Mouse (Mus musculus) brain, embryonic 18.5 days (tissue): Measurements from ENCODE around the gene Picalm.
A peak's percentile ranks its signal among the peaks of the same experiment; 100 is the strongest.

Source experiments
- DNase-seq: peaks from one replicate; pipeline ENCODE4 v3.0.0-alpha.2; 2012; ENCODE audit warnings: low read depth, low spot score

Picalm gene

DNA sequence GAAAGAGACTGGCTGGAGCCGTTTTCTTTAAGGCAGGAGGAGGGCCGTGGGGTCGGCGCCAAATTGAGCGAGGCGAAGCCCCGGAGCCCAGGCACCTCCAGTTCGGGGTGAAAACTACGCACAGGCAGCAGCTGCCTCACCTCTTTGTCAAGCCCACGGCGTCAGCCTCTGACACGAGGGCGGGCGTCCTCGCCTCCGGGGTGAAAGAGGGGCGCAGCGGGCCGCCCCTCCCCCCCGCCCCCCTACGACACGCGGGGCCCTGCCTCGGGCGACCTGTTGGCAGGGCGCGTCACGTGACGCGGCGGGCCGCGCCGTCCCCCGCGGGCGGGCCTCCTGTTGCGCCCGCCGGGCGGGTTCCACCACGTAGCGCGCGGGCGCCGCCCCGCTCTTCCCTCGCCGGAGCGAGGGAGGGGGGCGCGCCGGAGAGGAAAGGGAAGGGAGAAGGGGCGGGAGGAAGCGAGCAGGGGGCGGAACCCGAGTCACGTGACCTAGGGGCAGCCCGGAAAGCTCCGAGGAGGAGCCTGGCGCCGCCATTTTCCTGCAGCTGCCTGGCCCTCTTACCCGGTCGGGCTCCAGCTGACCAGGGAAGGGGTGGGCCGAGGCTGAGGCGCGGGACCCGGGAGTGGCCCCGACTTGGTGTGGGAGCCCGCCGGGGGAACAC is at the start of gene Picalm:
Gene Picalm (plus strand): TSS at position 482 of the 661 bp plus-strand sequence.
- peak; percentile 92 for DNase-seq

DNA sequence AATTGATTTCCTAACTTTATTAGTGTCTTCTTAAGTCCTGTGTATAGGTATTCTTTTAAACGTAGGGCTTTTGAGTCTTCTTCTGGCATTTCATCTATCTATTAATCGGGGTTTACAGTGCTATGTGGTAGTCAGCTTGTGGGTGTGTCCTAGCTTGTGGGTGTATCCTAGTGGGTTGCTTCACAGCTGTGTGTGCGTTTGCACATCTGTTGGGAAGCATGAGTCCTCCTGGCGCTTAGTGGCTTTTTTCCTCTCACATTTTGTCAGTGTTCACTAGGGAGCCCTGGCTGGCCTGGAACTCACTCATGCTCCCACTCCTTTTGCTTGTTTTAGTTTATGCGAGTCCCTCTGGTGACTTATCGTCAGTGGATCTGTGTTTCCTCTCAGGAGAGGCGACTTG is 46.2 kb upstream of the Picalm start:
- DNase-seq: no peak

DNA sequence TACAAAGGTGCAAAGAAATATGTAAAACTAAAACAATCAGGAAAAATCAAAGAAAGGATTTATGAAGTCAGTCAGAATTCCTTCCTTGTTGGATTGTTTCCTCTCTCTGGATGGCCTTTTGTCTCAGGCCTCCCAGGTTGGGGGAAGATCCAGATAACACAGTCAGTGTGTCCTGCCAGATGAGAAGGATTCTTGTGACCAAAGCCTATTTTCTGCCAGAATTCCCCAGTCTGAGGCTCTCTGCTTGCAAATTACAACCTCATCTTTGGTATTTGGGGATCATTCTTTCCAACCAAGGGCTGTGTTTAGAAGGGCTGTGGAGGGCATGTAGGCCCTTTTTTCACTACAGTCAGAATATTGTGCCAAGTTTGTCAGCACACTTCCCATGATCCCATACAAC is 45.5 kb upstream of the Picalm start:
- DNase-seq: no peak

- no peak for DNase-seq
These were observed 44.3 kb upstream of the Picalm start for GRCm38 (mm10) chr7:90085713-90086112.

DNA sequence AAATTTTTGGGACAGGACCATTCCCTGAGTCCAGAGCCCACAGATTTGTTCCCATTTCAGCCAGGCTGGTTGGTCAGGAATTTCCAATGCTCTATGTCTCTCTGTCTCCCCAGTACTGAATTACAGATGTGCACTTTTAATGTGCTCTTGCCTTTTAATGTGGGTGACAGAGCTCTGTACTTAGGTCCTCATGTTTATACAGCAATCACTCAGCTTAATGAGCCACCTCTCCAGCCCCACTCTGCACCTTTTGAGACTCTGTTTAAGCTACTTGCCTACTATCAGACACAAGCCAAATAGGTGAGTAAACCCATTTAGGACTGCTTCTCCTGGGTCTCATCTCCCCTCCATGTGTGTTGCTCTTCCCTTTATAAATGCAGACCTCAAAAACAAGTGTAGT is 43.2 kb upstream of the Picalm start:
- DNase-seq: no peak

GRCm38 (mm10) chr7:90090996-90091395 is 39.0 kb upstream of the Picalm start:
- DNase-seq: no peak

DNA sequence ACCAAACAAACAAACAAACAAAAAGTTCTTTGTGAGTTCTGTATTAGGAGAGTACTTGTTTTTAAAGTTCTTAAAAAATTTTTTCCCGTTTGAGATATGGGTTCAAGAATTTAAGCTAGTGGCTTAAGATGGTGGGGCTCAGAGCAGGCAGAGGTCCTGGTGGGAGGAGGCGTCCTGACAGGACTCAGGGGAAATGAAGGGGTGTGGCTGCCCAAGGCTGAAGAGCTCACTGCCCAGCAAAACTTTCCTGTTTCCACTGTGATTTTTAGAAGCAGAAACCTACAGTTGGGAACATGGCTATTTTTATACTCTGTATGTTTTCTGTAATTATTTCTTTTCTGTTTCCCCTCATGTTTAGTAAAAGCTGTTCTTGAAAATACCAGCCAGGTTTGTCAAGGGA is 38.3 kb upstream of the Picalm start:
- no peak for DNase-seq

GRCm38 (mm10) chr7:90092452-90093450 is 37.3 kb upstream of the Picalm start:
- DNase-seq: no peak

DNA sequence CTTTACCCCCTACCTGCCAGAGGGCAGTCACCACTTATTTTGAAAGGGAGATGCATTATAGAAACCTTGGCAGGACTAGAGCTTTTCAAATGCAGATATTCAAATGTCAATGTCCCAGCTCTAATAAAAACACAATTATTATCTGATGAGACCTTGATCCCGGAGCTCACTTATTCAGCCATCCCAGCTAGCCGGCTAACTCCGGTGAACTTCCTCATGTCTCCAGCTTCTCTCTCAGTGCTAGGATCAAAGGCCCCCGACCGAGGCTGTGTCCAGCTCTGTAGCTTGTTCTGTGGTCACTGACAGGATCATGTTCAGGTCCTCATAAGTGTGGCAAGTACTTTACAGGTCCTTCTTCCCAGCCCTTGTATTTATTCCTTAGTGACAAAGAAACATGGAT is 34.9 kb upstream of the Picalm start:
- no peak for DNase-seq

DNA sequence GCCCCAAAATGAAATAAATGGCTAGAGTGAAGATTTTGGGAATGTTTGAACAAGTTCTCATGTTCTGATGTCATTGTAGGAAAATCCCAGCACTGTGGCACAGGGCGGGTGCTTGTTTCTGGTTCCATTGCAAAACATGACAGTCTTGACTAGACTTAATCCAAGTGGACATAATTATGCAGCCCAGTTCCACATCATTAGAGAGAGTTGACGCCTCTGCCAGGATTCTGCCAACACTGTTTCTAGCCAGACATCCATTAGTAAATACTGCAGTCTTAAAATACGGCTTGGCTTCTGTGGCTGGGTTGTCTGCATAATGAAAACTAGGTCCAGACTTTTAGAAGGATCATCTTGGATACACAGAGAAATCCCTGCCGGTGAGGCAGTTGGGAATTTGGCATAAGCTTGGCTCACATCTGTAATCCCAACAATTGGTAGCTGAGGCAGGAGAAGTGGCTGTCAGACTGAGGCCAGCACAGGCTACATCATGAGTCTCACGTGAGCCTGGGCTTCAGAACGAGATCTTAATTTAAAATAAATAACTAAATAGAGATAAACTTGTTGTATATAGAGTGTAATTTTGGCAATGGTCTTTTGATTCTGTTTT is 34.1 kb upstream of the Picalm start:
- no peak for DNase-seq

GRCm38 (mm10) chr7:90096609-90097008 is 33.4 kb upstream of the Picalm start:
- DNase-seq: no peak

- DNase-seq: no peak
These were observed 31.8 kb upstream of the Picalm start for GRCm38 (mm10) chr7:90098253-90098652.

DNA sequence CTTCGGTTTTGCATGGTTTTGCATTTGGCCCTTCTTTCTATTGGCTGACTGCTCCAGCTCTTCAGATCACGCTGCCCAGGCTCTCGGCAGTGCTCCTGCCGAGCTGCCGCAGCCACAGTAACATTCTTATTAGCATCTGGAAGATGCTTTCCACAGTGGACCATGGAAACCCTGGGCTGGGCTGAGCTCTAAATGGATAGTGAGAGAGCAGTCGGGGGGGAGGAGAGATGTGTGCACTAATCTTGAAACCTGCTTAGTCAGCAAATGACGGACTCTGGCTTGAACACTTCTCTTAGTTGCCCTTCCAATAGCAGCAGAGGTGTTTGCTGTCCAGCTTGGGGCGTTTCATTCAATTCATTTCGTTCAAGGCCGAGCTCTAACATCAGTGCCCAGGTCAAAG is 30.8 kb upstream of the Picalm start:
- DNase-seq: no peak

DNA sequence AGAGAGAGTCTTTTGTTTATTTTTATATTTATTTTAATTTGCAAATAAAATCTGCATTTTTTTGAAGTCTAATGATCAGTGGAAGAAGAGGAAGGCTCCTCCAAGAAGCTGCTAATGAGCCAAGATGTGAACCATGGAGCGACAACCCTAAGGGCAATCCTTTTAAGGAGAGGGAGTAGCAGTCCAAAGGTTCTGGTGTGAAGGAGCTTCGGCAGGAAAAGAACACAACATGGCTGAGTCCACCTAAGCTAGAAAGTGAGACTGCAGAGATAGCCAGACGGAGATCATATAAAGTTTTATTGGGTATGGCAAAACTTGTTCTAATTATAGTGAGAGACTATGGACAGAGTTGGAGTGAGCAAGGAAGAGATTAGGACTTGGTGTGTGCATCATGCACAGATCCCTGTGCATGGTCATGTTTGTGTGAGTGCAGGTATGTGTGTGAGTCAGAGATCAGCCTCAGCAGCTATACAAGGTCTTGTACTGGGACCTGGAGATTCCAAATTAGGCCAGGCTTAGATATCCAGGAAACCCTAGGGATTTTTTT is 29.3 kb upstream of the Picalm start:
- no peak for DNase-seq

DNA sequence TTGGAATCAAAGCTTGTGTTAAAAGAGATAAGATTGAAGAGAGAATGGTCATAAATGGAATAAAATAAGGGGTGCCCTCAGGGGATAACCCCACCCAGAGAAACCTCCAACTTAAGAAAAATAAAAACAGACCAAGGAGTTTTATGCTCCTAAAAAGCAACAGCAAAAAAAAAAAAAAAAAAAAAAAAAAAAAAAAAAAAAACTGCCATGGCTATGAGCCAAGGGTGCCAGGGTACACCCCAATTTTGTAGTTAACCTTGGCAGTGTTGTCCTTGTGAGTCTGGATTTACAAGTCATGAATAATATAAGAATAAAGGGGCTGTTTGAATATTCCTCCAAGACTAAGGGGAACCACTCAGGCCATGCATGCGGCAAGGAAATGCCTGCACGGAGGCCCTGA is 13.9 kb upstream of the Picalm start:
- no peak for DNase-seq

DNA sequence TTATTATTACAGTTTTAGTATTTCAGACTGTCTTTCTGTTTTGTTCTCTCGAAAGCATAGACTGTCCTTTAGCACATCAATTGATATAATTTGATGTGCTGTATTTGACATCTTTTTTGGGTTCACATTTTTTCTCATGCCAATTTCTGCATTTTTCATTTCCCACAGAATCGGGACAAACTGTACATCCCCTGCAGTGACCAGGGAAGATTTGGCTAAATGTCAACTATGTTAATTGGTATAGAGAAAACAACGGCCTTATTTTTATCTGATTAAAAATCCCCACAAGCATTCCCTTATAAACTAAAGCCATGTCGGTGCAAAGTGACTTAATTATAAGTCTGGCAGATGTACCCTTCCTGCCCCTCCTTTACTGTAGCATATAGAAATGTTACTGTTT is 9.9 kb upstream of the Picalm start:
- no peak for DNase-seq

GRCm38 (mm10) chr7:90124991-90125390 is 5.0 kb upstream of the Picalm start:
- no peak for DNase-seq

- DNase-seq: peak; percentile 49
These were observed 1.3 kb upstream of the Picalm start for GRCm38 (mm10) chr7:90128631-90129200.

DNA sequence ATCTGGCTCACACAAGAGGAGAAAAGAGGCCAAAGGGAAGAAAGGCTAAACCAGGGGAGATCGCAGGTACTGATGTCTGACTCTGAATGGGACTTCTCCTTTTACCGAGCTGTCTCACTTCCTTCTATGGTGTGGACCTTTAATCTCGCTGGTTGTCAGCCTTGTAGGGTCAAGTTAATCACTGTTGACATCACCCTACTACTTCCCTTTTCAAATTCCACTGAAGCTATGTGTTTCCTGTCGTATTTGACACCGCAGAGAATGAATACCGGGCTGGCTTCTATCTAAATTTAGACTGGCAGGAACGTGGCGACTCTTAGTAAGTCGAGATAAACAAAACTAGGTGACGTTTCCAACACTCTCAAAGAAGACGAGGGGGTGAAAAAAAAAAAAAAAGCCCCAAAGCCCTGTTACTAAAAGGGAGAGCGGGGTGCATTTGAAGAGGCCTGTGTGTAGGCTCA is 712 bp upstream of the Picalm start:
- DNase-seq: no peak

- no peak for DNase-seq
These were observed 725 bp downstream of the Picalm start for GRCm38 (mm10) chr7:90130501-90131375.

DNA sequence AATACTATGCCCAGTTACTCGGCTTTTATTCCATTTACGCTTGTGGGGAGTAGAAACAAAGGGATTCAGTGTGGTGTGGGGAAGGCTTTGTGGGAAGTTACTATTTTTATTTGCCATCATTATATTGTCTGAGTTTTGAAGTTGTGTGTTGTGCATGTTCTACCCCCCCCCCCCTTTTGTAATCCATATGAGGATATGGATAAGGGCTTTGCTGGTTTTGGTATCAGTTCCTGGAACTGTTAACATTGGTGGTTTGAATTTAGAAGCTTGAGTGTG is 1.3 kb downstream of the Picalm start:
- DNase-seq: no peak
